Mouse (Mus musculus) lung, postnatal 0 days (tissue): Measurements from ENCODE around the gene Spry1. TPM values are rescaled to one million over a fixed set of nuclear protein-coding genes. Genes with fewer than 3 reads are reported as not detected.

Experiments
- ATAC-seq: fragments of 200-750 bp; cut with Nextera tagmentation; 2 replicates; pipeline ENCODE4 v1.8.0; 2017; ENCODE audit warnings: moderate library complexity
- DNase-seq: peaks from one replicate; pipeline ENCODE4 v3.0.0-alpha.2; 2016; ENCODE audit warnings: low spot score
- H3K27ac ChIP-seq: fragments of 300-500 bp; sonication (generic); 2 replicates; pipeline ENCODE4 v1.5.1; 2014; ENCODE audit warnings: antibody characterized with exemption, mild to moderate bottlenecking, low read length, mixed read lengths
- H3K27me3 ChIP-seq: fragments of 300-500 bp; sonication (generic); replicated peaks from 2 replicates; pipeline ENCODE4 v1.6.1; 2014; ENCODE audit warnings: low read length, mixed read lengths; ENCODE audit not compliant: insufficient read depth
- H3K36me3 ChIP-seq: fragments of 300-500 bp; sonication (generic); 2 replicates; pipeline ENCODE4 v1.6.1; 2014; ENCODE audit warnings: low read length, mixed read lengths; ENCODE audit not compliant: insufficient read depth
- H3K4me1 ChIP-seq: fragments of 300-500 bp; sonication (generic); 2 replicates; pipeline ENCODE4 v1.6.1; 2014; ENCODE audit warnings: antibody characterized with exemption, low read depth, low read length, mixed read lengths; ENCODE audit not compliant: insufficient read depth
- H3K4me2 ChIP-seq: fragments of 300-500 bp; sonication (generic); replicated peaks from 2 replicates; pipeline ENCODE4 v1.6.1; 2014; ENCODE audit warnings: low read depth, mild to moderate bottlenecking, low read length, moderate library complexity, mixed read lengths
- H3K4me3 ChIP-seq: fragments of 300-500 bp; sonication (generic); 2 replicates; pipeline ENCODE4 v1.5.1; 2014; ENCODE audit warnings: low read depth, low read length
- H3K9ac ChIP-seq: fragments of 300-500 bp; sonication (generic); replicated peaks from 2 replicates; pipeline ENCODE4 v1.6.1; 2014; ENCODE audit warnings: low read depth, mild to moderate bottlenecking
- H3K9me3 ChIP-seq: fragments of 300-500 bp; sonication (generic); 2 replicates; pipeline ENCODE4 v1.6.1; 2016; ENCODE audit warnings: low read length, mixed read lengths
- CTCF ChIP-seq: IDR thresholded peaks from 2 replicates; pipeline ENCODE4 v1.5.1; 2016; ENCODE audit warnings: antibody characterized with exemption, mild to moderate bottlenecking
- EP300 ChIP-seq: IDR thresholded peaks from 2 replicates; pipeline ENCODE4 v1.6.1; 2016; ENCODE audit warnings: antibody characterized with exemption, mild to moderate bottlenecking, control low read depth
- WGBS: fragments of 180-500 bp; shearing (Covaris S2); extraction: QIAGEN DNeasy Blood & Tissue Kit; methylation state at CpG from one replicate; pipeline ENCODE4 v1.1.7; 2014; 5-methylcytosine and 5-hydroxymethylcytosine counted together
- polyA plus RNA-seq: library from polyadenylated mRNA; unstranded; fragments of >200 nt; fragmentation: Nextera tagmentation; extraction: Ambion mirVana; gene quantifications from 2 replicates; pipeline ENCODE4 v1.2.1, GENCODE M21; 2015

The Spry1 gene
- polyA plus RNA-seq, 1 experiment from 2014 or later: 23.3 TPM

DNA sequence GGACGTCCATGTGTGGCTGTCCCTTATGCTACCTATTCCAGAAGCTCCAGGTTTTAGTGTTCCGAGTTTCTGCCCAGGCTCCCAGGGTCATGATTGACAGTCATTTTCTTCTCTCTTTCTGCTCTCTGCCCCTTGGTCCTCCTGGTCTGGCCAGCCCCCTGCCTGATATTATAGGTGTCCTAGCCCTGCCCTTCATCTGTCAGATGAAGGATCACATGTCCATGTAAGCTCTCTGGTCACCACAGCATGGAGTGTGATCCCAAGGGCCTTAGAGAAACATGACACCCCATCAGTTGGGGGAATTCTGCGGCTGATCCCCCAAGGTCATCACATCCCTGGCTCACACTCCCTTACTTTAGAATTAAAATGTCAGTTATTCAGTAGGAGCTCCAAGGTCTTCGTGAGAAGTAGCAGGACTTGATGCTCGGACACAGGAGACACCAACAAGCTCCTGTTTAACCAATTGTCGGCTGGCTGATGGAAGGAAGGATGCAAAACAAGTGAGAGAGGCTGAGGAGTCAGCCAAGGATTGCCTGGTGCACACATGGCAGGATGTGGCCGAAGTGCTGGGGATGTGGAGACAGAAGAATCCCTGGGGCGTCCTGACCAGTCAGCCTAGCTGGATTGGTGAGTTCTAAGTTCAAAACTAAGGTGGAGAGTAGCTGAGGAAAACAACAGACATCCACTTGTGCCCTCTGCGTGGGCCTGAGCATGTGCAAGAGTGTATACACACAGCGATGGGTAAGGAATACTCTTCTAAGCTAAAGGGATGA is 24.7 kb upstream of the Spry1 start:
- ATAC-seq: no peak
- Histone ChIP-seq H3K9me3 (no peaks in the 10 kb centered on the region), H3K9ac (no peak overlapping the region), H3K27me3 (no peaks in the 10 kb centered on the region), H3K4me2 (no peak overlapping the region), H3K4me1 (no peaks in the 10 kb centered on the region), H3K4me3 (no peak overlapping the region), H3K27ac (no peak overlapping the region), H3K36me3 (no peaks in the 10 kb centered on the region)
- 85% methylated on average over 10 of the region's 10 CpGs for WGBS
- TF ChIP-seq CTCF: no peak
- no peak for TF ChIP-seq EP300
- DNase-seq: no peak

DNA sequence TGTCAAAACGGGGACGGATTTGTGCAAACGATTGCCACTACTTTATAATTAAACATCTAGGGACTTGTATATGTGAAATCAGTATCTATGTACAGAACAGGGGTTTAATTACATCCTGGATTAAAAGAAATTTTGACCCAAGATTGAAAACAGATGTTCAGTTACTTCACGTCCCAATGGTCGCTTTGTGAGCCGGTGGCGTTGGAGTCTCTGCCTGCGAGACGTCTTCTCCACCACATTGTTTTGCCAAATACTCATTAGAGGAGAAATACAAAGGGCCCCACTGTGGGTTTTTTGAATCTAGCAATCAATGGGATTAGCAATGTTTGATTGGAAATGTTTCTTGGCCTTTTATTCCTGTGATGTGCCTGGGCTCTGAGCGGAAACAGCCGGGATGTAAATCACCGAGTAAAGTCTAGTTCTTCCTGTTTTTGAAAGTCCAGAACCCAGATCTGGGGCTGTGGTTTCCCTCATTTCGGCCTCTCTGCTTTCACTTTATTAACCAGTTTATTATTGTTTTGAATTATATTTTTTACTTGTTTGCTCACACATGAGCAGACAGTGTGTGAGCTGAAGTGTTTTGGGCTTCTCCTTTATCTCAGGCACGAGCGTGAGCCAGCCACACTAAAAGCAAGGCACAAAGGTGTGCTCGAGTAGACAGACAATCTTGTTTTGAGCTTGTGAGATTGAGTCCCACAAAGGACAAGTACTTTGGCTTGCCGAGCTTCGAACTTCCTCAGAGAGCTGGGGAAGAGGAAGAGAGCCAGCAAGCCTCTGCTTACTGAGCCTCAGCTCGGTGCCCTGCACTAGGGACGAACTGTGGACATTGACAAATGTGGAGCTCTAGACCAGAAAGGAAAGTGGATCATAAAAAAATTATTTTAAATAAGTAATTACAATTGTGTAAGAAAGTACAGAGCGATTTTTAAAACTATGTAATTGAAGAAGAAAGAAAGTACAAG is 22.9 kb upstream of the Spry1 start:
- no peak for DNase-seq
- H3K27me3 ChIP-seq: no peaks in the 10 kb centered on the region
- H3K4me2 ChIP-seq: no peak overlapping the region
- no peak for ATAC-seq
- H3K27ac ChIP-seq: no peak overlapping the region
- 74% methylated on average over 21 of the region's 21 CpGs for WGBS
- TF ChIP-seq EP300 (no peak), CTCF (no peak)
- no peaks in the 10 kb centered on the region for H3K9me3 ChIP-seq
- H3K36me3 ChIP-seq: no peaks in the 10 kb centered on the region
- no peaks in the 10 kb centered on the region for H3K4me1 ChIP-seq
- no peak overlapping the region for H3K9ac ChIP-seq
- no peak overlapping the region for H3K4me3 ChIP-seq

DNA sequence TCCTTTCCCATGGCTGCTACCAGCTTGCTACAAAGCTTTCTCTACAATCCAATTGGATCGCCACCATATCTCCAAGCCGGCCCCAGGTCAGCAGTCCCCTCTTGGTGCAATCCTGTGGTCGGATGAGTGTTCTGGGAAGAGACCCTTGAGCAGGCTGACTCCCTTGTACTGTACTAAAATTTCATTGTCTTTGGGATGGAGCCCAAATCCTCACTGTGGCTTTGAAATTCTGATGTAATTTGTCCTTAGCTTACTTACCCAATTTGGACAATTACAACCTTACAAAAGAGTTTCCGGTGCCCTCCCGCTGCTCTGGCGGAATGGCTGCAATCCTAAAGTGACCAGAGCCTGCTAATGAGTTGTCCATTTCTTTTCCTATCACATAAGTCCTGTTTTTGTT is 7.5 kb upstream of the Spry1 start:
- Histone ChIP-seq H3K36me3 (no peaks in the 10 kb centered on the region), H3K4me1 (no peaks in the 10 kb centered on the region), H3K9ac (no peak overlapping the region), H3K27ac (no peak overlapping the region), H3K9me3 (no peaks in the 10 kb centered on the region), H3K4me3 (no peak overlapping the region), H3K4me2 (no peak overlapping the region), H3K27me3 (no peaks in the 10 kb centered on the region)
- DNase-seq (peak; percentile 9), ATAC-seq (no peak)
- no peak for TF ChIP-seq EP300
- no peak for TF ChIP-seq CTCF
- 80% methylated on average over 6 of the region's 6 CpGs for WGBS

DNA sequence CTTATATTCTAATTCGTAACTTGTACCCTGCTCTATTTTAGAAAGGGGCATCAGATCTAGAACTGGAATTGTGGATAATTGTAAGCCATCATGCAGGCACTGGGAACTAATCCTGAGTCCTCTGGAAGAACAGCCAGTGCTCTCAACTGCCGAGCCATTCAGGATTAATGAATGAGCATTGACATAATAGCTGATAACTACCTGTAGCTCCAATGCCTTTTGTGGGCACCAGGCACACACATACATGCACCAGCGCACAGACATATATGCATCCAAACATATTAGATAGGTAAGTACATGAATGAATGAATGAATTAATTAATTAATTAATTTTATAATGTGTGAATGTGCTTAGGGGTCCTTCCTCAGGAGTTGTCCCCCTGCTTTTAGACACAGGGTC is 7.0 kb upstream of the Spry1 start:
- ATAC-seq: no peak
- Histone ChIP-seq H3K9me3 (no peaks in the 10 kb centered on the region), H3K9ac (no peak overlapping the region), H3K27me3 (no peaks in the 10 kb centered on the region), H3K4me3 (no peak overlapping the region), H3K4me2 (no peak overlapping the region), H3K4me1 (no peaks in the 10 kb centered on the region), H3K36me3 (no peaks in the 10 kb centered on the region), H3K27ac (no peak overlapping the region)
- no peak for DNase-seq
- 87% methylated on average over 3 of the region's 3 CpGs for WGBS
- TF ChIP-seq EP300 (no peak), CTCF (no peak)

DNA sequence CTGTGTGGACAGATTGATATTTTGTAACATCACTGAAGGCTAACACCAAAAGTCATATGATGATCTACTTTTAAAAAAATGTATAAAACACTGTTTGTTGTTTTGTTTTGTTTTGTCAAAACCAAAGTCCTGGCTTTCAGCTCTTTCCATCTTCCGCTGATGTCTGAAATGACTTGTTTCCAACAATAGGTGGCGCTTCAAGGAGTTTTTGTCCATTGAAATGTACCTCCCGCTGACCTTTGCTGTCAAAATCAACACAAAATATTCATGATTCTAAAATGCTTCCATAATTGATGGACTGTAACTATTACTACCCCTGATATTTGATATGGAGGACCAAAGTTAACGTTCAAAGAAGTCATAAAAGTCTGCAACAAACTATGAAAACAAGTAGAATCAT is 5.1 kb upstream of the Spry1 start:
- 41% methylated on average over 4 of the region's 4 CpGs for WGBS
- peak; percentile 65 for DNase-seq
- Histone ChIP-seq H3K27ac (no peak overlapping the region), H3K9me3 (no peaks in the 10 kb centered on the region), H3K4me2 (no peak overlapping the region), H3K27me3 (no peaks in the 10 kb centered on the region), H3K4me3 (no peak overlapping the region), H3K9ac (no peak overlapping the region), H3K4me1 (no peaks in the 10 kb centered on the region), H3K36me3 (no peaks in the 10 kb centered on the region)
- ATAC-seq: no peak
- peak; percentile 70 for TF ChIP-seq CTCF
- no peak for TF ChIP-seq EP300

DNA sequence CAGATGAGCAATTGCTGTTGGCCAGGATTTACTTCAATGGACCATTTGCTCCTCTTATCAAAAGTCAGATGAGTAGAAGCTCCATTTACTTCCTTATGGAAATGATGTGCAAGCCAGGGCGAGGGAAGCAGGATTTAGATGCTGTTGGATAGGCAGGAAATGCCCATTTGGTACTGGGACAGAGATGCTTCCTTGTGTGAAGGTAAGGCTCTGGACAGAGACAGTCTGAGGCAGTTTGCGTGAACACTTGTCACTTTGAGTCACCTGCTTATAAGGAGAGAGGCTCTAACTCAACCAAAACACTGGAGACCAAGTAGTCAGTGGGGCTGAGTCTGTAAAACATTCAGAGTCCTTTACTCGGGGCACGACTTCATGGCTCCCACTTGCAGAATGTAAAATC is 2.8 kb upstream of the Spry1 start:
- H3K4me3 ChIP-seq: no peak overlapping the region
- ATAC-seq: no peak
- 86% methylated on average over 4 of the region's 4 CpGs for WGBS
- no peaks in the 10 kb centered on the region for H3K4me1 ChIP-seq
- no peak overlapping the region for H3K4me2 ChIP-seq
- H3K27me3 ChIP-seq: no peaks in the 10 kb centered on the region
- H3K9me3 ChIP-seq: no peaks in the 10 kb centered on the region
- no peak for TF ChIP-seq EP300
- no peak for TF ChIP-seq CTCF
- no peaks in the 10 kb centered on the region for H3K36me3 ChIP-seq
- no peak for DNase-seq
- H3K27ac ChIP-seq: no peak overlapping the region
- H3K9ac ChIP-seq: no peak overlapping the region
